Mouse (Mus musculus): ENCODE data around the gene Prrt4. TPM values are rescaled to one million over a fixed set of nuclear protein-coding genes. Genes with fewer than 3 reads are reported as not detected.

The Prrt4 gene
- polyA plus RNA-seq, 1 experiment from 2014 or later: 1.4 TPM

DNA sequence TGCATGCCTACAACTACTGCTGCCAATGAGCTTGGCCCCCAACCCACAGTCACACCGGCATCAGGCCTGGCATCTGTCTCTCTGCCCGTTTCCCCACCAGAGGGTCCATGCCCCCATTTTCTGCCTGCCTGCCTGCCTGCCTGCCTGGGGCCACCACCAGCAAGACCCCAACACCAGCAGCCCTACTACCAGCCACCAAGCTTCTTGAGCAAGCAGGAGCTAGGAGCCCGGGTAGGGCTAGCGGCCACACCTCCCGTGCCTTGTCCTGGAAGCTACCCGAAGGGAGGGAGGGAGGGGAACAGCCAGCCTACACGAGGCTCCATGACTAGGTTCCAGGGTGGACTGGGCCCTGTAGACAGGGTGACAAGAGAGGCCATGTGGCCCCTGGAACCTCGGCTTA is 22.6 kb upstream of the Prrt4 start:
- Histone ChIP-seq H3K27me3 (ENCODE audit: control insufficient read depth, insufficient read depth, low read length) (no peaks in the 10 kb centered on the region), H3K27ac (ENCODE audit: low read depth, low read length) (no peak overlapping the region), H3K9me3 (ENCODE audit: control insufficient read depth, low read length) (no peaks in the 10 kb centered on the region), H3K4me1 (ENCODE audit: control insufficient read depth, insufficient read depth, low read length) (0 out of 2 replicates have a peak, but pooled peaks cover 4% of the 10 kb centered on the region), H3K36me3 (ENCODE audit: control insufficient read depth, insufficient read depth, low read length) (peaks cover 2% of the 10 kb centered on the region), H3K4me2 (ENCODE audit: low read depth) (no peak overlapping the region), H3K9ac (ENCODE audit: low read length) (no peak overlapping the region), H3K4me3 (ENCODE audit: low read depth, low read length) (no peak overlapping the region)
- WGBS: 90% methylated on average over 8 of the region's 8 CpGs
- ATAC-seq (ENCODE audit: insufficient read depth, low FRiP score, low TSS enrichment): no peak
- no peak for DNase-seq (ENCODE audit: low spot score)

DNA sequence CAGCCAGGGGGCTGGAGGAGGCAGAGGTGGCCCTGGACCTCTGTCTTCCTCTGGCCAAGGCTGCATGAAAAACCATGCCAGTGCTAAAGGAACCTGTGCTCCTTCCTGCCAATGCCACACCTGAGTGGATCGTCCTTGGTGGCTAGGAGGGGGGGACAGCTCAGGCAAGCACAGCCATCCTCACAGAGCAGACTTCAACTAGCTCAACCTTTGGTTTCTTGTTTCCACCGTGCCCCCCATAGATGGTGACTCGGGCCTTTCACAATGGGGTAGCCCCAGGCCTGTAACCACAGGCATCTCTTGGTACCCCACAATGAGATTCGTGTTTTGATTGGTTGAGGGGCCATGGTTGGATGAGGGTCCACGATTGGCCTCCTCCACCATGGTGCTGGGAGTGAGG is 22.0 kb upstream of the Prrt4 start:
- DNase-seq (ENCODE audit: low spot score) (no peak), ATAC-seq (ENCODE audit: insufficient read depth, low FRiP score, low TSS enrichment) (no peak)
- Histone ChIP-seq H3K9ac (ENCODE audit: low read length) (no peak overlapping the region), H3K27me3 (ENCODE audit: control insufficient read depth, insufficient read depth, low read length) (no peaks in the 10 kb centered on the region), H3K9me3 (ENCODE audit: control insufficient read depth, low read length) (no peaks in the 10 kb centered on the region), H3K4me2 (ENCODE audit: low read depth) (no peak overlapping the region), H3K36me3 (ENCODE audit: control insufficient read depth, insufficient read depth, low read length) (peaks cover 2% of the 10 kb centered on the region), H3K4me3 (ENCODE audit: low read depth, low read length) (no peak overlapping the region), H3K4me1 (ENCODE audit: control insufficient read depth, insufficient read depth, low read length) (0 out of 2 replicates have a peak, but pooled peaks cover 4% of the 10 kb centered on the region), H3K27ac (ENCODE audit: low read depth, low read length) (no peak overlapping the region)
- WGBS: 96% methylated on average over 5 of the region's 5 CpGs

- Histone ChIP-seq H3K4me2 (ENCODE audit: low read depth) (no peak overlapping the region), H3K27me3 (ENCODE audit: control insufficient read depth, insufficient read depth, low read length) (no peaks in the 10 kb centered on the region), H3K4me3 (ENCODE audit: low read depth, low read length) (no peak overlapping the region), H3K9ac (ENCODE audit: low read length) (no peak overlapping the region), H3K36me3 (ENCODE audit: control insufficient read depth, insufficient read depth, low read length) (peaks cover 2% of the 10 kb centered on the region), H3K27ac (ENCODE audit: low read depth, low read length) (no peak overlapping the region), H3K9me3 (ENCODE audit: control insufficient read depth, low read length) (no peaks in the 10 kb centered on the region), H3K4me1 (ENCODE audit: control insufficient read depth, insufficient read depth, low read length) (0 out of 2 replicates have a peak, but pooled peaks cover 4% of the 10 kb centered on the region)
- ATAC-seq (ENCODE audit: insufficient read depth, low FRiP score, low TSS enrichment): no peak
- DNase-seq (ENCODE audit: low spot score): no peak
- 78% methylated on average over 3 of the region's 3 CpGs for WGBS
Measured at GRCm38 (mm10) chr6:29200496-29200895, 21.1 kb upstream of the Prrt4 start.

DNA sequence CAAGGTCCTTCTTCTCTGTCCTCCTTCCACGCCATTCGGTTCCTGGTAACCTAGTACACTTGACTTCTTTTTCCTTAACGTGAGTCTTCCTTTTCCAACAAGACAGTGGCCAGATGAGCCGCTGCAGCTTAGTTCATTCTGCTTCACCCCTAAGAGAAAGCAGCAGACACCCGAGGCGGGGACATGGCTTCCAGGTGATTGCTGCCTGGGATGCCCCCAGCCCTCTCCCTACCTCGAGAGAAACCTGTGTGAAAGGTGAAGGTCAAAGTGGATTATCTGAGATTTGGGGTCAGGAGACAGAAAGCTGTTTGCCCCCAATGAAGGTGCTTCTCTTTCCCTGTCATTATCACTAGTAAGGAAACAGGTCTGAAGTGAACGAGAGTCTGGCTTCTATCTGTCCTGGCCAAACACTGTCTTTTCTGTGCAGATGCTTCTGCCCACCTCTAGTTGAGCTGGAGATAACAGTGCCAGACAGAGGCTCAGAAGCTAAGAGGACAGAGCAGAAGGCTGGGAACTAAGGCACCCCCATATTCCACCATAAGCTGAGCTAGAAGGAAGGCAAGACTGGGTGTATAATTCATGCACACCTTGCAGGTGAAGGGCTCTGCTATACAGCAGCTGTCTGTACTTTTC is 20.0 kb upstream of the Prrt4 start:
- ATAC-seq (ENCODE audit: insufficient read depth, low FRiP score, low TSS enrichment) (no peak), DNase-seq (ENCODE audit: low spot score) (no peak)
- Histone ChIP-seq H3K9ac (ENCODE audit: low read length) (no peak overlapping the region), H3K4me1 (ENCODE audit: control insufficient read depth, insufficient read depth, low read length) (0 out of 2 replicates have a peak, but pooled peaks cover 4% of the 10 kb centered on the region), H3K27ac (ENCODE audit: low read depth, low read length) (no peak overlapping the region), H3K4me3 (ENCODE audit: low read depth, low read length) (peak overlapping the region; percentile 19), H3K9me3 (ENCODE audit: control insufficient read depth, low read length) (no peaks in the 10 kb centered on the region), H3K27me3 (ENCODE audit: control insufficient read depth, insufficient read depth, low read length) (no peaks in the 10 kb centered on the region), H3K36me3 (ENCODE audit: control insufficient read depth, insufficient read depth, low read length) (peaks cover 2% of the 10 kb centered on the region), H3K4me2 (ENCODE audit: low read depth) (peak overlapping the region; percentile 37)
- WGBS: 47% methylated on average over 8 of the region's 8 CpGs

DNA sequence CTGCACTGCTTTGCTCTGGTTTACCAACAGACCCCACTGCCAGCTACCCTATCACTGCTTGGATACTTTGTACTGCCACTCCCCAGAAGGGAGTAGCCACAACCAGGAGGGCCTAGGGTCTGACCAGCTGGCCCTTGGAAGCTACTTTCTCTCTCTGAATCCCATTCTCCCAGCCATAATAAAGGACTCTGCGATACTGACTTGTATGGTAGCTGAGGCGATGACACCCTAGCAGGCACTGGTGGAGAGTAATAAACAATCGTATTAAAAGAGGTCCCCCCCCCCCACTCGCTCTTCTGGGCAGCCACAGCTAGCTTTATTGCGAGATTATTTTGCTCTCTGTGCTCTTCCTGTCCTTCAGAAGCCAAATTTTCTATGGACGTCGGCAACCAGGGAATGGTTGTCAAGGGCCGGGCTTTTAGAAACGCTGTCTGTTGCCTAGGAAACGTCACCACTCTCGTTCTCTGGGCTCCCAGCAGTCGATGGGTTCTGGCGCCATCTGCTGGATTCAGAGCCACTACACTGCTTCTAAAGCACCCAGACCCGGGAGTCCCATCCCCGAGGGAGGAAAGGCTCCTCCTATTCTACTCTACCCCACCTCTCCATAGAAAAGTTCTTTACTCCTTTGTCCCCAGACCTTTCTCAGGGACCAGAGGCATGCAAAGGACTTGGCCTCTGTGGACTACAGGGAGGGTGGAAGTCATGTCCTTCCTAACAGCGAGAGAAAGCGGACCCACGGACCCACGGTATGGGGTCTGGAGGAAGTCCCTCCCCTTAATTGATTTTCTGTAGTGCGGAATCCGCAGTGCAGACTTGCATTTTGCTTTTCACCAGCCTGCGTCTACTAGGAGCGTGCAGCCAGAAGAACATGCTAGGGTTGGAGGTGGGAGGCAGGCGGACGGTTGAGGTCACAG is 19.2 kb upstream of the Prrt4 start:
- Histone ChIP-seq H3K36me3 (ENCODE audit: control insufficient read depth, insufficient read depth, low read length) (no peaks in the 10 kb centered on the region; the same call in 1 of the 2 replicates), H3K9ac (ENCODE audit: low read length) (no peak overlapping the region; the same call in 1 of the 2 replicates), H3K4me2 (ENCODE audit: low read depth) (peak overlapping the region; percentile 37), H3K4me3 (ENCODE audit: low read depth, low read length) (peak overlapping the region; percentile 19), H3K27me3 (ENCODE audit: control insufficient read depth, insufficient read depth, low read length) (no peaks in the 10 kb centered on the region), H3K9me3 (ENCODE audit: control insufficient read depth, low read length) (no peaks in the 10 kb centered on the region), H3K4me1 (ENCODE audit: control insufficient read depth, insufficient read depth, low read length) (0 out of 2 replicates have a peak, but pooled peaks cover 4% of the 10 kb centered on the region), H3K27ac (ENCODE audit: low read depth, low read length) (no peak overlapping the region)
- ATAC-seq (ENCODE audit: insufficient read depth, low FRiP score, low TSS enrichment) (peak; percentile 81), DNase-seq (ENCODE audit: low spot score) (peak; percentile 94)
- 11% methylated on average over 25 of the region's 25 CpGs for WGBS

DNA sequence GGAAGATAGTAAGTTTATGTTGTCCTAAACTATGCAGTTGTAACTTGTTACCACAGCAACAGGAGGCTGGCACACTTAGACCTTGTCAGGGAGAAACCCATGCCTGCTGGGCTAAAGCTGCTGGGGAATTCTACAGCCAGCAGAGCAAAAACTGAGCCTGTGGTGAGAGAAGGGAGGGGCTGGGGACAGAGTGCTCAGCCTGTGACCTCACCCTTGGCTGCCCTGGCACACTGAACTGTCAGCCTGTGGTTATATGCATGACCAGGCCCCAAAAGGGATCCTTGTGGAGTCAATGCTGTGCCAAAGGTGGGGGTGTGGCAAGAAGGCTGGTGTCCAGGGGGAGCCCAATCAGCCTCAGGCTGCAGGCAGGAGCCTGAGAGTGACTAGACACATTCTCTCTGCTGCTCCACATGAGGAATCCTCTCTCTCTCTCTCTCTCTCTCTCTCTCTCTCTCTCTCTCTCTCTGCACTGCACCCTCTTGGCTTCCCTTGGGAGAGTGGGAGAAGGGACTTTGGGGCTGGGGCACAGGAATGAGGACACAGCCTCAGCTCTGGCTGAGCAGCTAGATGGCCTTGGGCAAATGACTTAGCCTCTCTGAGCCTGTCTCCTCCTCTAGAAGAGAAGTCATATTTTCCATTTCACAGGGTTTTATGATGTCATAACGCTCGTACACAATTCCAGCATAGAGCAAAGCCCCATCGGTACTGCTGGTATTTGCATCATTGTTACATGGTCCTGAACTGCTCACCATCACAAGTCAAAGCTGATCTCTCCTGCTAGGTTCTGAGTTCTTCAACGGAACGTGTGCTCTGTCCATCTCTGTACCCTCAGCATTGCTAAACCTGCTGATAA is 16.7 kb upstream of the Prrt4 start:
- Histone ChIP-seq H3K9me3 (ENCODE audit: control insufficient read depth, low read length) (no peaks in the 10 kb centered on the region), H3K27ac (ENCODE audit: low read depth, low read length) (no peak overlapping the region), H3K4me3 (ENCODE audit: low read depth, low read length) (no peak overlapping the region), H3K4me2 (ENCODE audit: low read depth) (no peak overlapping the region), H3K4me1 (ENCODE audit: control insufficient read depth, insufficient read depth, low read length) (0 out of 2 replicates have a peak, but pooled peaks cover 4% of the 10 kb centered on the region), H3K27me3 (ENCODE audit: control insufficient read depth, insufficient read depth, low read length) (no peaks in the 10 kb centered on the region), H3K9ac (ENCODE audit: low read length) (no peak overlapping the region), H3K36me3 (ENCODE audit: control insufficient read depth, insufficient read depth, low read length) (no peaks in the 10 kb centered on the region)
- ATAC-seq (ENCODE audit: insufficient read depth, low FRiP score, low TSS enrichment) (no peak), DNase-seq (ENCODE audit: low spot score) (no peak)
- WGBS: 84% methylated on average over 5 of the region's 5 CpGs

GRCm38 (mm10) chr6:29195146-29195545 is 15.8 kb upstream of the Prrt4 start:
- ATAC-seq (ENCODE audit: insufficient read depth, low FRiP score, low TSS enrichment) (no peak), DNase-seq (ENCODE audit: low spot score) (no peak)
- H3K4me2 ChIP-seq (ENCODE audit: low read depth): no peak overlapping the region
- no peak overlapping the region for H3K9ac ChIP-seq (ENCODE audit: low read length)
- 0 out of 2 replicates have a peak, but pooled peaks cover 4% of the 10 kb centered on the region for H3K4me1 ChIP-seq (ENCODE audit: control insufficient read depth, insufficient read depth, low read length)
- no peak overlapping the region for H3K27ac ChIP-seq (ENCODE audit: low read depth, low read length)
- H3K9me3 ChIP-seq (ENCODE audit: control insufficient read depth, low read length): no peaks in the 10 kb centered on the region
- no peaks in the 10 kb centered on the region for H3K27me3 ChIP-seq (ENCODE audit: control insufficient read depth, insufficient read depth, low read length)
- H3K4me3 ChIP-seq (ENCODE audit: low read depth, low read length): no peak overlapping the region
- no peaks in the 10 kb centered on the region for H3K36me3 ChIP-seq (ENCODE audit: control insufficient read depth, insufficient read depth, low read length)
- 80% methylated on average over 5 of the region's 5 CpGs for WGBS

DNA sequence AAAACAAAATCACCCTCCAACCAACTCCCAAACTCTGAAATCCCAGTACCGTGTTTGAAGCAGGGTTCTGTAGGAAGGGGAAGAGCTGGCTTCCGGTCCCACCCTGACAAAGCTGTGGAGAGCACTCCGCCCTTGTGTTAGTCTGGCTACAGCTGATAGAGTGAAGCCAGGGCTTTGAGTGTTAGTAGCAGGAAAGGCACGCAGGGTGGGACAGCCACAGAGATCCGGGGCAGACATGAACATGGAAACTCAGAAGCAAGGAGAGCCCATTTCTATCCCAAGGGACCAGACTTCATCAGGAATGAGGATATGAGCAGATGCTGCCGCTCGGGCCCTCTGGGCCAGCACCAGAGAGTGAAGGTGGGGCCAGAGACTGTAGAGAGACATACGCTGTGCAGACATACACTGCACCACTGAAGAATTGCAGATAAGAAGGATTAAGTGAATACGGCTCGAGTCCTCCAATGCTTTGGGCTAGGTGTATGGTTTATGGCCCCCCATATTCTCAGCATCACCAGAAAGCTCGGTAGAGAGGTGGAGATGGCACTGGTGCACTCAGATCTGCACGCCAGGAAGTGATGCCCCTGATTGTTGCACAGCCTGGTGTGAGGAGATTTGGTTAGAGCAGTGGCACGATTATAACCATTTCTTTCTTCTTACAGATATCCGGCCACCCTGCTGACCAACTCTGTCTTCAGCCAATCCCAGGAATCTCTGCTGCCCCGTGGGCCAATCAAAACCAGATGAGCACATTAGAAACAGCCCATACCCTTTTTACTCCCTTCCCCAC is 14.8 kb upstream of the Prrt4 start:
- Histone ChIP-seq H3K4me3 (ENCODE audit: low read depth, low read length) (no peak overlapping the region), H3K36me3 (ENCODE audit: control insufficient read depth, insufficient read depth, low read length) (no peaks in the 10 kb centered on the region), H3K4me1 (ENCODE audit: control insufficient read depth, insufficient read depth, low read length) (0 out of 2 replicates have a peak, but pooled peaks cover 4% of the 10 kb centered on the region), H3K27me3 (ENCODE audit: control insufficient read depth, insufficient read depth, low read length) (no peaks in the 10 kb centered on the region), H3K9ac (ENCODE audit: low read length) (no peak overlapping the region), H3K9me3 (ENCODE audit: control insufficient read depth, low read length) (no peaks in the 10 kb centered on the region), H3K4me2 (ENCODE audit: low read depth) (no peak overlapping the region), H3K27ac (ENCODE audit: low read depth, low read length) (no peak overlapping the region)
- ATAC-seq (ENCODE audit: insufficient read depth, low FRiP score, low TSS enrichment) (no peak), DNase-seq (ENCODE audit: low spot score) (no peak)
- WGBS: 78% methylated on average over 15 of the region's 15 CpGs
